Mouse (Mus musculus): ENCODE data around the gene Krt42. TPM values are rescaled to one million over a fixed set of nuclear protein-coding genes. Genes with fewer than 3 reads are reported as not detected.
"Not testable (repeated sequence)": the region's sequence is repeated elsewhere in the genome, so short reads cannot be mapped to it uniquely, and the experiment has no call there.

Krt42 gene
- not detected for total RNA-seq (2021)
- long read RNA-seq, experiment 1, result 0 reads
- long read RNA-seq, experiment 2, result 0 reads

DNA sequence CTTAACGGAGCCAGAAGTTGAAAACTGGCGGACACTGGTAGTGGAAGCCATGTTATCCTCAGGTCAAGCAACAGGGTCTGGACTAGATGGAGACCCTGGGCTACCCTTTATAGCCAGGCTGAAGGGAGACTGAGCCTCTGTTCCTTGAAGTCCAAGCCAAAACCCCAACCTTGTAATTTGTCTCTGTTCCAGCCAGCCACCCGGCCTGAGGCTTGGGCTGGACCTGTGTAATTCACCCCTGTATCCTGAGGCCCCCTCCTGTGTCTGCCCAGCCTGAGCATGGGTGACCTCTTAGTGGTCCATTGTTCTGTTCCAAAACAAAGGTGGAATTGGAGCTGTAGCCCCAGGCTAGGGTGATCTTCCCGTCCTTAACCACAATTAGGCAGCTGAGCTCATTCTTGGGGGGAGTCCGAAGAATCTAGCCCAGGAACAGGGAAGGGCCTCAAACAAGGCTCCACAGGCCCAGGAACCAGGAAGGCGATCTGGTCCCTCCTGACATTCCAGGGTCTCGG lies at the start of gene Krt42:
Gene Krt42, minus strand, starts transcription at position 51 of the 512 bp plus-strand sequence.
- H3K27ac ChIP-seq, result no peak within 1 kb of the TSS
- no peak for TF ChIP-seq CTCF (IDR thresholded peaks at IDR 0.05)
- H3K4me3 ChIP-seq, result no peak within 1 kb of the TSS
- intact Hi-C loops (cut with DNase I), result no loop called here
- no peak for DNase-seq

- DNase-seq, result peak; percentile 31
- H3K4me3 ChIP-seq, result peak overlapping the region; percentile 68
- H3K27ac ChIP-seq, result peak overlapping the region; percentile 93
- intact Hi-C loops (cut with DNase I), result no loop called here
- TF ChIP-seq CTCF (IDR thresholded peaks at IDR 0.05), result no peak
These were observed 49.1 kb upstream of the Krt42 start for GRCm38 (mm10) chr11:100318529-100319451.

DNA sequence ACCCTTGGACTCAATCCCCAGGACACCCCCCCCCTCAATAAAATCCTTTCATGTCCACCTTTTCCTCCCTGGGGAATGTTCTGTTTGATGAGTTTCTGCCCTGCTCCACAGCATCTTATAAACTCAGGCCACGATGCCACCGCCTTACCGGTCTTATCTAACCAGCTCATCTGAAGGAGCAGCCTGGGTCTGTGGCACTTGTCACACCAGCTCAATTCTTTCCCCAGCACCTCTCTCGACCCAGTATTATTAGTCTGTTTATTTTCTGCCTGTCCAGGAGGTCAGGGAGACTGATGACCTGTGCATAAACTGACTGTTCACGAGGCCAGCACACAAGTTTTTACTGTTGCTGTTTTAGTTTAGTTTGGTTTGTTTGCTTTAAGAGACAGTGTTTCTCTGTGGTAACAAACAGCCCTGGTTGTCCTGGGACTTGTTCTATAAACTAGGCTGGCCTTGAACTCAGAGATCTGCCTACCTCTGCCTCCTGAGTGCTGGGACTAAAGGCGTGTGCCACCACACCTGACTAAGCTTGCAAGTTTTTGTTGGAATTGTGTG lies 48.2 kb upstream of the Krt42 start:
- intact Hi-C loops (cut with DNase I), result no loop called here
- Histone ChIP-seq H3K4me3 (no peak overlapping the region), H3K27ac (no peak overlapping the region)
- no peak for TF ChIP-seq CTCF (IDR thresholded peaks at IDR 0.05)
- DNase-seq, result no peak

- Histone ChIP-seq H3K4me3 (no peak overlapping the region), H3K27ac (no peak overlapping the region)
- DNase-seq, result no peak
- no peak for TF ChIP-seq CTCF (IDR thresholded peaks at IDR 0.05)
- intact Hi-C loops (cut with DNase I), result no loop called here
These were observed 45.8 kb upstream of the Krt42 start for GRCm38 (mm10) chr11:100315439-100315838.

DNA sequence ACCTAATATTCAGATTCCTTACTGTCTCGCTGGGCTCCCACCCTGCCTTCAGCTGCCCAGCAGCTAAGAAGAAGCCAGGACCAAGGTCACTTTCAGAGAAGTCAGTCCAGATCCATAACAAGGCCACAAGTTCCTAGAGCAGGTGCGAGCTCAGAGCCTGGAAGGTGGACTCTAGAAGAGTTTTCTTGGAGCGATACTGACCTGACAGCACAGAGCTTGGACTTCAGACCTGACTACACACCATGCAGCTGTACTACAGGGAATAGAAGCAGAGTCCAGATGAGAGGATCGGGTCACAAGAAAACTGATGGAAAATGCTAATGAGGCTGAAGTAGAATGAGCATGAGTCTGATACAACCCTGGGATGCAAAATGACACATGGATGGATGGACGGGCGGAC lies 43.8 kb upstream of the Krt42 start:
- no peak overlapping the region for H3K27ac ChIP-seq
- no peak for DNase-seq
- TF ChIP-seq CTCF (IDR thresholded peaks at IDR 0.05), result no peak
- H3K4me3 ChIP-seq, result no peak overlapping the region
- intact Hi-C loops (cut with DNase I), result no loop called here

DNA sequence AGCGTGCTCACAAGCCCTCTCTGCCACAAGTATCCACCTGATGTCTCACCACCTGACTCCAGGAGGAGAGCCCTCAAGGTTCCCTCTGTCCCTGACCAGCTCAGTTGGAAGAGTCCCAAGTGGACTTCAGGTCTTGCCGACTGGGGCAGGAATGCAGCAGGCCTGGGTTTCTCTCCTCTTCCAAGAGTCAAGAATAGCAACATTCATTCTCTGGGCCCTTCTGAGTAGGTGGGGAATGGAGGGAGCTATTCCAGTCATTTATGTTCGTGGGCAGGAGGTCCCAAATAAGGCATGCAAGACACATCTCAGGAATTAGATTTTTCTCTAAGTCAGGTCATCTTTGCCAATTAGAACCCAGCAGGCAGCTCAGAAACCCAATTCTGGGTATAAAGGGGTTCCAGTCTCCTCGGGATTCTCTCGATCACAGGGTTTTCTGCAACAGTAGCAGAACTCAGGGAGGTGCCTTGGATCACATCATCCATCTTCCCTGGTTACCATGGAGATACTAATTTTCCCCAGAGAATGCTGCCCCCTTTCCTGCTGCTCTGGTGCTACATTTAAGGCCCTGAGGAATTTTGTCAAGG lies 42.5 kb upstream of the Krt42 start:
- no peak overlapping the region for H3K4me3 ChIP-seq
- no peak for TF ChIP-seq CTCF (IDR thresholded peaks at IDR 0.05)
- intact Hi-C loops (cut with DNase I), result no loop called here
- DNase-seq, result peak; percentile 44
- H3K27ac ChIP-seq, result peak overlapping the region; percentile 35; the same call in 1 of the 2 replicates

GRCm38 (mm10) chr11:100311656-100312055 lies 42.0 kb upstream of the Krt42 start:
- intact Hi-C loops (cut with DNase I), result no loop called here
- Histone ChIP-seq H3K27ac (peak overlapping the region; percentile 35; the same call in 1 of the 2 replicates), H3K4me3 (no peak overlapping the region)
- TF ChIP-seq CTCF (IDR thresholded peaks at IDR 0.05), result no peak
- DNase-seq, result no peak

- DNase-seq; intact Hi-C loops (cut with DNase I); H3K27ac ChIP-seq; H3K4me3 ChIP-seq: not testable (repeated sequence)
These were observed 39.0 kb upstream of the Krt42 start for GRCm38 (mm10) chr11:100308672-100309071.

DNA sequence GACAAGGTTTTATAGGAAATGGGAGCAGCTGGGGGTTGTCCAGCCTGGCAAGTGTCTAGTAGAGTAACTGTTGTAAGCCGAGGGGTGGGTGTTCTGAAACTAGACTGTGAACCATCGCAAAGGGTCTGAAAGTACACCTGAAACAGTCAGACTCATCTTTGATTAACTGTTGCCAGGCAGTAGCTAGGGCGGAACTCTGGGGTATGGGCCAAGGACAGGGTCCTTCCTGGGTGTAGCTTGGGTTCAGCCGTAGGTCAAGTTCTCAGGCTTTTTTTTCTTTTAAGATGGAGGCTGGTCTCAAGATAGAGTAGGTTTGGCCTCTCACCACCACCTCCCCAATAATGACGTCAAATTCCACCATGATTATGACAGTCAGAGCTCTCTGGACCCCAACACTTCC lies 38.2 kb upstream of the Krt42 start:
- no peak for DNase-seq
- no peak for TF ChIP-seq CTCF (IDR thresholded peaks at IDR 0.05)
- H3K27ac ChIP-seq, result no peak overlapping the region
- intact Hi-C loops (cut with DNase I), result no loop called here
- H3K4me3 ChIP-seq, result no peak overlapping the region

GRCm38 (mm10) chr11:100301292-100301691 lies 31.6 kb upstream of the Krt42 start:
- intact Hi-C loops (cut with DNase I), result no loop called here
- H3K27ac ChIP-seq, result no peak overlapping the region
- no peak for DNase-seq
- H3K4me3 ChIP-seq, result no peak overlapping the region
- no peak for TF ChIP-seq CTCF (IDR thresholded peaks at IDR 0.05)

DNA sequence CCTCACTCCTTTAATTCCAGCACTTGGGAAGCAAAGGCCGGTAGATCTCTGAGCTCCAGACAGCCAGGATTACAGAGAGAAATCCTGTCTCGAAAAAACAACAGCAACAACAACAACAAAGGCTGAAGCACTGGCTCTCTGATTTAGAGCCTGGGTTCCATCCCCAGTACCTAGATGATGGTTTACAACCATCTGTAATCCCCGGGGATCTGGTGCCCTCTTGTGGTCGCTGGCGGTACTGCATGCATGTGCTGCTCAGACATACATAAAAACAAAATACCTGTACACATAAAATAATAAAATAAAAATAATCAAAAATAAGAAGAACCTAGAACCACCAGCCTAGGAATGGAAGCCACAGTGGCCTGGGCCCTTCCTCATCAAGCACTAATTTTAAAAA lies 30.6 kb upstream of the Krt42 start:
- intact Hi-C loops (cut with DNase I), result no loop called here
- peak; percentile 65 for DNase-seq
- H3K4me3 ChIP-seq, result no peak overlapping the region

DNA sequence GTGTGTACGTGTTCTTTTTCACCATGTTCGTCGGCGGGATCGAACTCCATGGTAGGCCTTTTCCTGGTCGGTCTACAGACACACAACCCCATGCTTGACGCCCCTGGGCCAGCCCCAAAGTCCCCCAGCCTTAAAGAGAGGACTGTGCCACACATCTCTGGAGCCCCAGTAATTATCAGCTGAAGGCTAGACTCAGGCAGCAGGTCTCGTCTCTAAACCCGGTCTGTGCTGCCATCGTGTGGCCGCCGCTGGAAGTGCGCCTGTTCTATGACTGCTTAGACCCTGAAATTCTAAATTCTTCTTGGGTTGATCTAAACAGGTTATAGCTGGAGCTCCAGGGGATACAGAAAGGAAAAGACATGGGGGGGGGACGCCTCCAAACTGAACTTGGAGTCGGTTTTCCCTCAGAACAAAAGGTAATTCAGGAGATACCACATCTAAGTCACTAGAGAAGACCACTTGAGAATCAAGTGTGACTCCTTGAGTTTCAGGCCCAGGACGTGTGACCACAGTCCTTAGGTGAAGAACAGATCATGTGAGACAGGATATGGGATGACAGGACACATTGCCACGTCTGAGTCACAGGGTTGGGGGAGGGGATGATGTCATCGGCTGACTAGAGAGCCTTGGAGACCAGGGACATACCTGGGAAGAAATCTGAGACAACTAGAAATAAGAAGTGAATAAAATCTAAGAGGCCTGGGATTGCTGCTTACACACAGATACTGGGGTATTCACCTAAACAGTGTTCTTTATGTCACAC lies 28.8 kb upstream of the Krt42 start:
- peak; percentile 85 for DNase-seq

More for the DNA sequence above, 30.6 kb upstream of the Krt42 start:
- no peak overlapping the region for H3K27ac ChIP-seq
- TF ChIP-seq CTCF (IDR thresholded peaks at IDR 0.05), result peak; percentile 98

More for the DNA sequence above, 28.8 kb upstream of the Krt42 start:
- intact Hi-C loops (cut with DNase I), result loop anchor here (5.0 kb wide), 2 partner anchors 831 to 916 kb away; no protein-coding TSS in a partner anchor
- H3K27ac ChIP-seq, result no peak overlapping the region
- peak; percentile 82 for TF ChIP-seq CTCF (IDR thresholded peaks at IDR 0.05)
- peak overlapping the region; percentile 44 for H3K4me3 ChIP-seq
